Mouse (Mus musculus) myocyte (in vitro differentiated cells): Measurements from ENCODE around the gene Enah. TPM values are rescaled to one million over a fixed set of nuclear protein-coding genes. Genes with fewer than 3 reads are reported as not detected.
A peak's percentile ranks its signal among the peaks of the same experiment; 100 is the strongest.

Experiments used
- H3K27me3 ChIP-seq: one replicate; pipeline ENCODE4 v1.6.1; 2011; ENCODE audit not compliant: control insufficient read depth, insufficient read depth, insufficient read length
- H3K36me3 ChIP-seq: one replicate; pipeline ENCODE4 v1.6.1; 2011; ENCODE audit not compliant: control insufficient read depth, insufficient read depth
- H3K4me2 ChIP-seq: one replicate; pipeline ENCODE4 v1.6.1; 2011; ENCODE audit warnings: low read depth, control low read depth
- H3K4me3 ChIP-seq: one replicate; pipeline ENCODE4 v1.5.1; 2011; ENCODE audit warnings: mild to moderate bottlenecking, control low read depth, moderate library complexity
- H3K79me2 ChIP-seq: one replicate; pipeline ENCODE4 v1.6.1; 2011; ENCODE audit not compliant: control insufficient read depth, insufficient read depth
- H3ac ChIP-seq: one replicate; pipeline ENCODE4 v1.6.1; 2011; ENCODE audit not compliant: control insufficient read depth, insufficient read length
- CEBPB ChIP-seq: IDR thresholded peaks from 2 replicates; pipeline ENCODE4 v1.6.1; 2011; ENCODE audit warnings: mild to moderate bottlenecking, moderate library complexity; ENCODE audit not compliant: poor library complexity, insufficient read depth, severe bottlenecking
- E2F4 ChIP-seq: IDR thresholded peaks from one replicate; pipeline ENCODE4 v1.6.1; 2011; ENCODE audit warnings: mild to moderate bottlenecking, control low read depth, moderate library complexity; ENCODE audit not compliant: insufficient read depth
- MAX ChIP-seq: IDR thresholded peaks from one replicate; pipeline ENCODE4 v1.6.1; 2011; ENCODE audit warnings: low read depth, mild to moderate bottlenecking, control low read depth
- MYOD1 ChIP-seq, 3 experiments: IDR thresholded peaks; one replicate each; pipeline ENCODE4 v1.6.1; 2011; ENCODE audit warnings: control low read depth in 2 of 3, low read depth in 2 of 3, mild to moderate bottlenecking in 2 of 3, moderate library complexity in 1 of 3; ENCODE audit not compliant: insufficient read length in 2 of 3, control insufficient read depth in 1 of 3
- MYOG ChIP-seq, 3 experiments: IDR thresholded peaks; one replicate each; pipeline ENCODE4 v1.6.1; 2011; ENCODE audit warnings: control low read depth in 2 of 3, low read depth in 2 of 3, mild to moderate bottlenecking in 2 of 3; ENCODE audit not compliant: insufficient read length in 2 of 3, control insufficient read depth in 1 of 3, insufficient read depth in 1 of 3
- POLR2A ChIP-seq: IDR thresholded peaks from one replicate; pipeline ENCODE4 v1.6.1; 2011; ENCODE audit warnings: low read depth, mild to moderate bottlenecking, control low read depth, moderate library complexity; ENCODE audit not compliant: insufficient read length
- POLR2AphosphoS2 ChIP-seq: IDR thresholded peaks from one replicate; pipeline ENCODE4 v1.6.1; 2011; ENCODE audit warnings: low read depth, control low read depth; ENCODE audit not compliant: insufficient read length
- REST ChIP-seq: IDR thresholded peaks from one replicate; pipeline ENCODE4 v1.6.1; 2011; ENCODE audit warnings: mild to moderate bottlenecking, control low read depth, moderate library complexity; ENCODE audit not compliant: insufficient read depth, insufficient read length
- SRF ChIP-seq: IDR thresholded peaks from one replicate; pipeline ENCODE4 v1.6.1; 2011; ENCODE audit warnings: low read depth; ENCODE audit not compliant: control insufficient read depth, insufficient read length
- TCF12 ChIP-seq: IDR thresholded peaks from one replicate; pipeline ENCODE4 v1.6.1; 2011; ENCODE audit warnings: mild to moderate bottlenecking, control low read depth; ENCODE audit not compliant: poor library complexity, insufficient read depth, severe bottlenecking
- TCF3 ChIP-seq: IDR thresholded peaks from one replicate; pipeline ENCODE4 v1.6.1; 2011; ENCODE audit warnings: low read depth, control low read depth; ENCODE audit not compliant: insufficient read length
- USF1 ChIP-seq: IDR thresholded peaks from one replicate; pipeline ENCODE4 v1.6.1; 2011; ENCODE audit warnings: low read depth, mild to moderate bottlenecking, control low read depth, moderate library complexity
- polyA plus RNA-seq: library from polyadenylated mRNA; unstranded; fragments of >200 nt; fragmentation: generic; extraction: Trizol; gene quantifications from one replicate; pipeline ENCODE4 v1.2.1, GENCODE M21; 2012; ENCODE audit warnings: missing spikeins

The Enah gene
- polyA plus RNA-seq, 1 experiment: 72.9 TPM

DNA sequence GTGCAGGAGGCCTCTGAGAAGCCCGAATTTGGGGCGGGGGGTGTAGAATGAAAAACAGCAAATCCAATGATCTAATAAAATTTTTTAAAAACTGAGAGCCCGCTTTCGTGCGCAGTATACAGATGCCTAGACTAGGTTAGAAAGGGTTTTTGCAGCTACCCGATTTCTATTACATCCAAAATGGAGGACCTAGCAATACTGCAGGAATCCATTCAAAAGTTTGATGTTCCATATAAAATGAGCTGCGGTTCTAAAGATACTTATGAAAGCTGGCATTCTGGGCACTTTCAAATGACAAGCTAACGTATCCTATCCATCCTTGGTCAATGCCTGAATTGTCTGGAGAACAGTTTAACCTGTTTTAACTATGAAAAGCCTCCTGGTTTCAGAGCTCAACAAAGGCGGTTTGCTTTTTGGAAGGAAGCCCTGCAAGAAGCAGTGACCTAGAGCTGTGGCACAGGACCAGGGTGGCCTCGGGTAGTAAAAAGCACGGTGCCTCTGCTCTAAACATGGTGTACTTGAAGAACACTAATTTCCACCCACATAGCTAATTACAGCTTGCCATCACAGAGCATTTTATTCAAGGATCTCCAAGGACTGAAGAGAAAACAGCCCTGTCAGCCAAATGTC lies 1.2 kb upstream of the Enah start:
- Histone ChIP-seq H3K4me2 (peak overlapping the region; percentile 87), H3ac (peak overlapping the region; percentile 91), H3K36me3 (no peaks in the 10 kb centered on the region), H3K79me2 (peaks cover 30% of the 10 kb centered on the region), H3K27me3 (no peaks in the 10 kb centered on the region), H3K4me3 (peak overlapping the region; percentile 79)
- TF ChIP-seq SRF: no peak
- TF ChIP-seq POLR2AphosphoS2: no peak
- no peak for TF ChIP-seq CEBPB
- no peak for TF ChIP-seq TCF12
- TF ChIP-seq MYOD1 (IDR thresholded peaks at IDR 0.05; ENCODE audit: control insufficient read depth in 1 of 3, insufficient read length in 2 of 3, low read depth in 2 of 3): no peak
- TF ChIP-seq MAX: no peak
- TF ChIP-seq REST: no peak
- no peak for TF ChIP-seq E2F4
- no peak for TF ChIP-seq TCF3

DNA sequence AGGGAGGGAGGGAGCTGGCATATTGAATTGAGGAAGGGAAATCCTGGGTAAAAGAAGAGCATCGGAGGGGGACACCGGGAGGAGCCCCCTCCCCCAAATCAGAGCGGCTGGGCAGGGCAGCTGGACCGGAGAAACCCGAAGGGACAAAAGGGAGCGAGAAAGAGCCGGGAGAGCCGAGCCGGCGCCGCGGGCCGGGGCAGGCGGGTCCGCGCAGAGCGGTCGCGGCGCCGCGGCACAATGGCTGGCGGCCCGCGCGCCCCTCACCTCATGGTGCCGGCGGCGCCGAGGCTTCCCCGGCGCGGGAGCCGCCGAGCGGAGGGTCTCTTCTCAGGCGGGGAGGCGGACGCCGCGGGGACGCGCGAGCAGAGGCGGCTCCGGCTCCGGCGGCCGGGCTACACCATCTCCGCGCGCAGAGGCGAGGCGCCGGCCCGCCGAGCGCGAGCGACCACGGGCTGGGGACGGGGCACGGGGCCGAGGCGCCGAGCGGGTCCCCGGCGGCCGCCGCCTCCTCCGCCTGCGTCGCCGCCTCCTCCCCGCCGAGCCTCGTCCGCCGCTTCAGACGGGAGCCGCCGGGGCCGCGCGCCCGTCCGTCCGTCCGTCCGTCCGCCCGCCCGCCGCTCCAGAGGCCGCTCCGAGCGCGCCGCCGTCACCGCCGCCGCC lies 394 bp downstream of the Enah start:
- no peaks in the 10 kb centered on the region for H3K36me3 ChIP-seq
- peak overlapping the region; percentile 86 for H3K4me2 ChIP-seq
- H3K4me3 ChIP-seq: peak overlapping the region; percentile 79
- H3K79me2 ChIP-seq: peaks cover 45% of the 10 kb centered on the region
- no peak for TF ChIP-seq MYOD1 (IDR thresholded peaks at IDR 0.05; ENCODE audit: control insufficient read depth in 1 of 3, insufficient read length in 2 of 3, low read depth in 2 of 3)
- TF ChIP-seq CEBPB: no peak
- no peak for TF ChIP-seq SRF
- no peak for TF ChIP-seq MYOG (IDR thresholded peaks at IDR 0.05; ENCODE audit: control insufficient read depth in 1 of 3, insufficient read depth in 1 of 3, insufficient read length in 2 of 3, low read depth in 2 of 3)
- TF ChIP-seq TCF3: no peak
- no peak for TF ChIP-seq USF1
- no peak for TF ChIP-seq TCF12
- no peak for TF ChIP-seq REST
- no peak for TF ChIP-seq POLR2A
- no peak for TF ChIP-seq MAX
- TF ChIP-seq E2F4: no peak
- no peak for TF ChIP-seq POLR2AphosphoS2
- no peaks in the 10 kb centered on the region for H3K27me3 ChIP-seq
- peak overlapping the region; percentile 91 for H3ac ChIP-seq

DNA sequence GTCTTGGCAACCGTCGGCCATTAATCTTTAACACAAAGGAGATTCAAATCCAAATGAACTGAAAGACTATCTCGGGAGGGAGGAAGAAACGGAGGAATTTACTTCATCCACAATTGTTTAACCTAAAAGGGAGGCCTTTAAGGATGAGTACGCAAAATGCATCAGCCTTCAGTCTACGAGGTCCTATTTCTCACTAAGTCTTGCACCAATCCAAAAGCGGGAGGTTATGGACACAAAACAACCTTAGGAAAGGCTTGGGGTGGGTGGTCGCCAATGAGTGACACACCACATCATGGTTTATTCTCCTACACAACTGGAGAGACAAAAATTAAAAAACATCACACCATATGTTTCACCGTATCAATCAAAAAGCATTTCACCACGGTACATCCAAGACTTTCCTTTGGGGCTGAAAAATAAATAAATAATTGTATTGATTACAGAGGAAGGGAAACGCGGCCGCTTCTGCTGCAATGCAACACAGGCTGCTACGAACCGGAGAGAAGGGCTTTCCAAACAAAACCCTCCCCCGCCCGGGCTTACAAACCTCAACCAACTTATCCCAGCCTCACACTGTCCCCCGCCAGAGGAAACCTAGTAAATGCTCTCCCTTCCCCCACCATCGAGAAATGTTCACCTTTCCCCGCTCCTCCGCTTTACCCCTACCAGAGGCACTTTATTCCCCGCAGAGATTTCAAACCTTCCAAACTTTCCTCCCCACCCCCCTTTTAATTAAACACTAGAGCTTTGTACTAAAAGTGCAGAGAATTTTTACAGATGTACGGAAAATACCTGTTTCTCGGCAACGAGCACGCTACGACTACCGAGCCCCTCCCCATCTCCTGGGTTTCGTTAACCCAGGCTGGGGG lies 1.2 kb downstream of the Enah start:
- Histone ChIP-seq H3K79me2 (peaks cover 52% of the 10 kb centered on the region), H3K4me2 (peak overlapping the region; percentile 86), H3ac (peak overlapping the region; percentile 91), H3K4me3 (peak overlapping the region; percentile 79), H3K27me3 (no peaks in the 10 kb centered on the region), H3K36me3 (no peaks in the 10 kb centered on the region)
- TF ChIP-seq MYOG (IDR thresholded peaks at IDR 0.05; ENCODE audit: control insufficient read depth in 1 of 3, insufficient read depth in 1 of 3, insufficient read length in 2 of 3, low read depth in 2 of 3) (no peak), REST (no peak), MAX (no peak), TCF12 (no peak), MYOD1 (IDR thresholded peaks at IDR 0.05; ENCODE audit: control insufficient read depth in 1 of 3, insufficient read length in 2 of 3, low read depth in 2 of 3) (no peak)

DNA sequence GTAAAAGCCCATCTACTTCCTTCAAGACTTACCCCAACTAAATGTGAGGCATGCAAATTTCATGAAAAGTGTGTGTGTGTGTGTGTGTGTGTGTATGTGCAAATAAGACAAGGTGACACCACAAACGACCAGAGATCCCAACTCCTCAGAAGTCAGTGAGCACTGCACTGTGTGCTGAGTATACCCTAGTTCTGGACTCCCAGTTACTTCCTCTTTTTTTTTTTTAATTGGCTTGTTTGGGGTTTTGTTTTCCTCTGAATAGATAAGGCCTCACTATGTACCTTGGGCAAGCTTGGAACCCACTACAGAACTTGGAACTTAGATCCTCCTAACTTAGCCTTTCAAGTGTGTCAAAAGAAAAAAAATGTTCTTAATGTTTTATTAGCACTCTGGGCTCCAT lies 14.0 kb downstream of the Enah start:
- H3K4me2 ChIP-seq: no peak overlapping the region
- peaks cover 51% of the 10 kb centered on the region for H3K79me2 ChIP-seq
- H3K27me3 ChIP-seq: no peaks in the 10 kb centered on the region
- TF ChIP-seq MYOG (IDR thresholded peaks at IDR 0.05; ENCODE audit: control insufficient read depth in 1 of 3, insufficient read depth in 1 of 3, insufficient read length in 2 of 3, low read depth in 2 of 3): no peak
- TF ChIP-seq E2F4: no peak
- no peak for TF ChIP-seq POLR2AphosphoS2
- no peak for TF ChIP-seq TCF12
- no peak for TF ChIP-seq MYOD1 (IDR thresholded peaks at IDR 0.05; ENCODE audit: control insufficient read depth in 1 of 3, insufficient read length in 2 of 3, low read depth in 2 of 3)
- no peak for TF ChIP-seq TCF3
- no peak for TF ChIP-seq CEBPB
- no peak for TF ChIP-seq POLR2A
- TF ChIP-seq USF1: no peak
- no peak for TF ChIP-seq REST
- no peak for TF ChIP-seq SRF
- TF ChIP-seq MAX: no peak
- H3K4me3 ChIP-seq: no peak overlapping the region
- H3K36me3 ChIP-seq: peaks cover 5% of the 10 kb centered on the region
- no peak overlapping the region for H3ac ChIP-seq
